Mouse (Mus musculus) right cerebral cortex, postnatal 10 days (tissue): ENCODE data around the gene Lats1.

ENCODE experiments used
- DNase-seq, 2 experiments: peaks; one replicate each; pipeline ENCODE4 v3.0.0; 2021; ENCODE audit warnings: low spot score in 2 of 2

The Lats1 gene

GRCm38 (mm10) chr10:7680731-7681301, at the start of gene Lats1, which contains the start of gene Pcmt1:
TSS of gene Lats1 (plus strand) at chr10:7681214.
TSS of gene Pcmt1 (minus strand) at chr10:7681136.
- DNase-seq, result peak; percentile 90 to 93

DNA sequence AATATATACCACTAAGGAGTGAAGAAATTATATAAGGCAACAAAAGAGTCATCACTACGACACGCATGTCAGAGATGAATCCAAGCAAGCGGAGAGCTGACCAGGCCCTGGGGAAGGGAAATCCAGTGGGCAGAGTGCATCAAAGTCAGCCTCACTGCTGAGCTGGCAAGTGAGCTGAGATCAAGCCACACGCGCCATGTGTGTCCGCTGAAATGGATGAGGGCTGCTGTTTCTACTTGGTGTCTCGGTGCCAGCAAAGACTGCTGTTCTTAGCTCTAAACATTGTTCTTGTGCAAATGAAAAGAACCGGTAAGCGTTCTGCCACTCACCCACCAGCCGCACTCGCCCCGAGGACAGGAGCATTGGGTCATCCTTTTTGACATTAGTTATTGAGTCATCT, 40.6 kb upstream of the Lats1 start:
- no peak for DNase-seq

DNA sequence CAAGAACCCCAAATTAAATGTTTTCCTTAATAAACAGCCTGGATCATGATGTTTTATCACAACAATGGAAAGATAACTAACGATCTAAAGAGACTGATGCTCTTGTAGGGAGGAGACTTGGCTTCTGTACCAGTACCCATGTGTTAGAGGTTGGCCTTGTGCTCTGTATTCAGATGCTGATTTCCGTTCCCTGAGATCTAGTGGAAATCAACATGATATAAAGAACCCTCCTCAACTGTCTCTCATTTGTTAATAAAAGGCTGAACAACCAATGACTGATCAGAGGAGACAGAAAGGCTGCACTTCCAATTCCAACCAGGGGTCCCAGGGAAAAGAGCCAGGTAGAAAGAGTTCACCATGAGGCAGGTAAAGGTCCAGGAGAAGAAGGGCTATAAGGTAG, 35.1 kb upstream of the Lats1 start:
- DNase-seq, result no peak

DNA sequence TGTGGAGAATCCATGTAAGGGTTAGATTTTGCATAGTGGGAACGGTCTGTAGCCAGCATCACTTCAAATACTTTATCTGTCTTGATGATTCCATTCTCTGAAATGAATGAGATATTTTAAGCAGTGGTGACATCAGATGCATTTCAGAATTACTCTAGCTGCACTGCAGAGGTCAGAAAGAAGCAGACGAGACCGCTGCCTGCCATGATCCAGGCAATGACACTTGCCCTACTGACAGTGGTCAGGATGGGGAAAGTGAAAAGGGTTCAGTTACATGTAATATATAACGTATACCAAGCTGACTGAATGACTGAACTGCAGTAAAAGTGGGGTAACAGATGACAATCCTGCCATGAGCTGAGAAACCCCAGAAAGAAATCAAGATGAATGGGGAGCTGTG, 32.0 kb upstream of the Lats1 start:
- DNase-seq, result no peak

- no peak for DNase-seq
Observed at GRCm38 (mm10) chr10:7651057-7651456, 30.0 kb upstream of the Lats1 start.

DNA sequence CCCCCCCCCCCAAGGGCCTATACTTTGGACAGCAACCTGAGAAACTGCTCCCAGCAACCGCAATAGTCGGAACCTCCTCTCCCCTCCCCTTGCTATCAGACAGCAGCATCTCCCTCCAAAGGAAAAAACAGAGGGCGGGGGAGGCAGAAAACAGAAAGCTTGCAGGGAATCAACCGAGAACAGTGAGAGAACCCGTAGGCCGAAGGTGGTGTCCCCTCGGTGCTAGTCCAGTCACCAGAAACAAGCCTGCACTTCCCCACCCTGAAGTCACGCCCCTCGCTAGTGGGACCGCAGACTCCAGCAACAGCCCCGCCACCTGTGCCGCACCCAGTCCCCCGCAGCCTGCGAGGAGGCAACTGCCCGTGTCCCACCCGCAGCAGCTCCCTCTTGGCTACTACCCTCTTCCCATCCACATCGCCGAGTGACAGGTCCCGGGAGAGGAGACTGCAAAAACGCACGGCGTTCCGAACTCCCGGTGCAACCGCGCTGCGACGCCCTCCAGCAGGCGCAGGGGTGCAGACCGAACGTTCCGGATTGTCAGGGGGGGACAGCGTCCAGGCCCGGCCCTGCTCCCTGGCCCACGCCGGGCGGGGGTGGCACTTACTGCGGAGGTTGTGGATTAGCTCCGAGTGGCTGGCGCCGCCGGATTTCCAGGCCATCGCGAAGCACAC, 18.4 kb upstream of the Lats1 start:
- no peak for DNase-seq

DNA sequence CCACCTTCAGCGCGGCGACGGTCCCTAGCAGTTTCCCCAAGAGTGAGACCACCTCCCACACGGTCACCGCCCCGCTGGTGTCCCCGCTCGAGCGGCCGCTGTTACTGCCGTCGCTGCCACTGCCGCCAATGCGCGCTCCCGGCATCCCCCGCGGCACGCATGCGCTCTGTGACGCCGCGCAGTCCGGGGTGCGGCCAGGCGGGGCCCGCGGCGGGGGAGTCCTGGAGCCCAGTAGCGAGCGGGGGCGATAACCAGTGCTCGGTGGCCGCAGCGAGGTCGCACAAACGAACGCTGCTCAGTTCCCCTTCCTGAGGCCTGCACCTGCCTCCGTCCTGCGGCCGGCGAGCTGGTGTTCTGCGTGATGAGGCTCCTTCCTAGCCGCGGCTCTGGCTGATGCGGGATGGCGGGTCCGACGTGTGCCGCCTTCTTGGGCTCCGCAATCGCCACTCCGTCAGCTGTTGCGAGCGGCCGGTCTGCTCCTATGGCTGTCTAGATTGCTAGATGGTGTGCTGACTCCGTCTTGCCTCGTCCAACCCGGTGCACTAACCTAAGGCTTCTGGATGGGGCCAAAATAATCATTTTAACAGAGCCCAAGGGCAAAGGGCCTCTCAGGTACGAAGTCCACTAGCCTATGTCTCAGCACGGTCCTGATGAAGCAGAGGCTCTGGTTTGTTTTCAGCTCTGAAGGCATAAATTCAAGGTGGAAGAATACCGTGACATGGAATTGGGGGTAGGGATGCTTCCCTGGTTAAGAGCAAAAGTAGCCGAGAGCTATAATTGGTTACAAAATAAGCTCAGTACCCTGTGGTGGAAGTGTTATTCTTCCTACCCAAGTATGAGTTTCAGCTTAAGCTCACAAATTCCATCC, 17.6 kb upstream of the Lats1 start:
- peak; percentile 93 to 94 for DNase-seq

DNA sequence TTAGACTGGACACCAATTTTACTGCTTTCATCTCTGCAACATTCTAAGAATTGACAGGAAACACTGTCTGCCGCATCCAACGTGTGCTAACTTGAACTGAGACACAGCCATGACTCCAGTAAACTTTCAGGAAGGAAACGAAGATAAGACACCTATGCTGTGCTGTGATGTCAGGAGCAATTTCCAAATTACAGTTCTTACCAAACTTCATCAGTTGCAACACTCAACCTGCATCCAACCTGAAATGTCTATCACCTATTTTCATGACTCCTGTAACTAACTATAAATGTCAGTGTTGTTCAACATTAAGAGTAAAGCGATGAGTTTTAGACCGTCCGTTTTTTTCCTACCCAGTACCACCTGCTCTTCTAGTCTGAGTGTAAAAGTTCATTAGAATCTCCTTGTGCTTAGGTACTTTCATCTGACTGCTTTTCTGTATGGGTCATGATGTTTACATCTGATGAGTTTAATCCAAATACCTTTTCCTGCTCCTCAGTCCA, 16.9 kb upstream of the Lats1 start:
- no peak for DNase-seq

DNA sequence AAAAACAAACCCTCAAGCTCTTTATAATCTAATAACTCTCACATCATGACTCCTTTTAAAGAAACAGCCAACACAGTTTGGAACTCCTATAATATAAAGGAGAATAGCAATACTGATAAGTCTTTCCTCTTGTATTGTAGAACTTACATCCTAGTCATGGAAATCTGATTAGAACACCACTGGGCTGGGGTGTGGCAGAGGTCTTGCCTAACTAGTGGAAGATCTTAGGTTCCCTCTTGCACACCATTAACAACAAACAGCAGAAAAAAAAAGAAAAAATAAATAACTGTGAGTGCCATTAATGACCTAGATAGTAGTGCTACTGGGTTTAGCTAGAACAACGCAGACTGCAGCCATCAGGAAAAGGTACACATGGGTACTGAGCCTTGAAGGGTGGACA, 16.1 kb upstream of the Lats1 start:
- DNase-seq, result no peak

DNA sequence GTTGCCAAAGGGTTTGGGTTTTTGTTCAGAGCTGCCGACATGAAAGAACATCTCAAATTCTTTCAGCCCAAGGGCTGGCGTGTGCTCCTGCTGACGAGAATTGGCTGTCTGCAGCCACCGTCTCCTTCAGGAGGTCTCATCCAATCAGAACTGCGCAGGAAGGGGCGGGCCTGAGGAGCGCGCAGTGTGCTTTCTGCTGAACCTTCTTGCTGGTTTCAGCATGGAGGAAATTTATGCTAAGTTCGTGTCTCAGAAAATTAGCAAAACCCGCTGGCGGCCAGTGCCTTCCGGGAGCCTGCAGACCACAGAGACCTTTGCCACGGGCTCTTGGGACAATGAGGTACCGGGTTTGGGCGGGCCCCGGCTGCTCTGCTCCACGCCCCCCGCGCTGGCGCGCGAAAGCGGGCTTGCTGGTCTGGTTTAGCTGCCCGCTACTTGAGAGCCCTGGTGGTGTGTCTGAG, 13.6 kb upstream of the Lats1 start, which contains the start of gene Nup43:
TSS of gene Nup43 (plus strand) at position 162 of the 461 bp plus-strand sequence.
- DNase-seq, result peak; percentile 96

DNA sequence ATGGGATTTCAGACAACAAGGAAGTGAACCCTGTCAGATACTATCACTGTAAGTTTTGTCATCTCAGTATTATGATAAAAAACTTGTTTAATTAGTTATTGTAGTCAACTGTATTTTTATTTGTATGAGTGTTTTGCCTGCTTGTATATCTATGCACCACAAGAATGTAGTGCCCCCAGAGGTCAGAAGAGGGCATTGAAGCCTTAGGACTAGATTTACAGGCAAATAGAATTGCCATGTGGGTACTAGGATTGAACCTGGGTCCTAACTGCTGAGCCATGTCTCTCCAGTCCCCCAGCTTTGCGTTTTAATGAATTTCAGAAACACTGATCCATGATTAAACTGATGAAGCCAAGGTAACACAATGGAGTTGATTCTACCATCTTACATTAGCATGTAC, 7.3 kb upstream of the Lats1 start:
- no peak for DNase-seq

GRCm38 (mm10) chr10:7681343-7682025, 470 bp downstream of the Lats1 start:
- peak; percentile 72 to 80 for DNase-seq

DNA sequence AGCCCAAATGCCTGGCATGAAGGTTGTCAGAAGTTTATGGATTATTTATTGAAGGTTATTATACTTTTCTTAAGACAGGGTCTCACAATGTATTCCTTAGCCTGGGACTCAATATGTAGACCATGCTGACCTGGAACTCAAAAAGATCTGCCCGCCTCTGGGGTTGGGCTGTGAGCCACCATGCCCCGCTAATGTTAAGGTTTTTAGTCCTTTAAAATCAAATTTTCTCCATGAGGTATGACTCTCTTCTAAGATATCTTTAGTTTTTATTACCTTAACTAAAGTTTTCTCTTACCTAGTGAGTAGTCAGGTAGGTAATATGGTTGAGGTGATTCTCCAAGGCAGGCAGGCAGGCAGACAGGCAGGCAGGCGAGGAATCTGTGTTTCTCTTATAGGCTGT, 1.2 kb downstream of the Lats1 start:
- DNase-seq, result no peak

- no peak for DNase-seq
Observed at GRCm38 (mm10) chr10:7686902-7687301, 5.9 kb downstream of the Lats1 start.

DNA sequence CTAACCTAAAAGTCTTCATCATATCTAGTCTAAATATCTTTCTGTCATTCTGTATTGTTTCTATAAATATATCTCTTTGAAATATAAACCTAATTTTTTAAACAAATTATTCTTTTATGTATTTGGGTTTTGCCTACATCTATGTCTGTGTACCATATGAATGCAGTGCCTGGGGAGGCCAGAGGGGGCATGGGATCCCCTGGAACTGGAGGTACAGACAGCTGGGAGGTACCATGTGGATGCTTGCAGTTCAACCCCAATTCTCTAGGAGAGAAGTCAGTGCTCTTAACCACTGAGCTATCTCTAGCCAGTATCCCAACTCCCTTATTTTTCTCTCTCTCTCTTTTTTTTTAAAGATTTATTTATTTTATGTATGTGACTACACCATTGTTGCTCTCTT, 14.3 kb downstream of the Lats1 start:
- no peak for DNase-seq

DNA sequence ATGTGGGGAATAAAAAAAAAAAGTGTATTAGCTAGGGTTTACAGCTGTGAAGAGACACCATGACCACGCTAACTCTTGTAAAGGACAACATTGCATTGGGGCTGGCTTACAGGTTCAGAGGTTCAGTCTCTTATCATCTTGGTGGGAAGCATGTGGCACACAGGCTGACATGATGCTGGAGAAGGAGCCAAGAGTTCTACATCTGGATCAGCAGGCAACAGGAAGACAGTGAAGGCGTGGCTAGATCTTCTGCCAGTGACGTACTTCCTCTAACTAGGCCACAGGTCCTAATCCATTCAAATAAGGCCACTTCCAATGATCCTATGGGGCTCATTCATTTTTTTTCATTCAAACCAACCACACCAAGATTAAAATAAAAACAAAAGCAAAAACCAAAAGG, 19.1 kb downstream of the Lats1 start:
- DNase-seq, result no peak

GRCm38 (mm10) chr10:7702586-7702985, 21.6 kb downstream of the Lats1 start:
- DNase-seq, result no peak

GRCm38 (mm10) chr10:7710121-7710520, 29.1 kb downstream of the Lats1 start:
- DNase-seq, result no peak

- no peak for DNase-seq
Observed at GRCm38 (mm10) chr10:7712506-7712905, 31.5 kb downstream of the Lats1 start.

- DNase-seq, result no peak
Observed at GRCm38 (mm10) chr10:7715056-7715455, 34.0 kb downstream of the Lats1 start.

DNA sequence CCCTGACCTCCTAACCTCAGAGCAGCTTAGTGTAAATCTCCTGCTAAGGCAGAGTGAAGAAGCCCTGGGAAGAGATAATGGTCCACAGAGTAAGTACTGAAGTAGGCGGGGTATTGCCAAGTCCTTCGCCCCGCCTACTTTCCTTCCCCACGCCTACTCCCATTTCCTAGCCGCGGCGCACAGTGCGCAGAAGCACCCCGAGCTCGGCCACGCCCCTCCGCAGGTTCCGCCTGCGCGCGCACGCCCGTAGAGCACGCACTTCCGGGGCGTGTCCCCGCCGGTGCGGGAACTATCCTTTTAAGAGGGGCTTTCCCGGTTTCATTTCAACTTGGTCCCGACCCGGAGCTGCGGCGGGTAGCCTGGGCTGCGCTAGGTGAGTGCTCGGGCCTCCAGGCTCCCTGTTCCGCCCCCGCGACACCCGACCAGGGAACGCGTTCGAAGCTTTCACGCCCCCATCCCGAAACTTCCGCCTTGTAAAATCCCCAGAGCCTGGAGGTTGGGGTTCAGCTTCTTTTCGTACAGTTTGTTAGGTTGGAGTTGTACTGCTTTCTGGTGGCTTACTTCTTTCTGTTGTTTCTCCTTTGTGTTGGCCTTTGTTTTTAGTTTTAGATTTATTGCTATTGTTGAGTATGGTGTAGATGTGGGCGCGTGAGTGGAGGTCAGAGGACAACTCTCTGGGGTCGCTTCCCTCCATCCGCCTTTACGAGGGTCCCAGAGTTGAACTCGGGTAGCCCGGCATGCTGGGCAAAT, 44.9 kb downstream of the Lats1 start, which contains the start of gene Katna1:
TSS of gene Katna1 (plus strand) at position 250 of the 750 bp plus-strand sequence.
- peak; percentile 94 to 95 for DNase-seq
